Mouse (Mus musculus) forebrain, embryonic 14.5 days (tissue): ENCODE measurements around the gene Gm10295. TPM values are rescaled to one million over a fixed set of nuclear protein-coding genes. Genes with fewer than 3 reads are reported as not detected.

Experiments
- ATAC-seq: fragments of 200-750 bp; cut with Nextera tagmentation; 2 replicates; pipeline ENCODE4 v1.8.0; 2017; ENCODE audit warnings: mild to moderate bottlenecking, moderate library complexity
- DNase-seq: peaks from one replicate; pipeline ENCODE4 v3.0.0-alpha.2; 2015; ENCODE audit warnings: low spot score
- H3K27ac ChIP-seq: fragments of 300-500 bp; sonication (generic); 2 replicates; pipeline ENCODE4 v1.5.1; 2014; ENCODE audit warnings: low read depth, mild to moderate bottlenecking, control low read depth, low read length, moderate library complexity
- H3K27me3 ChIP-seq: fragments of 300-500 bp; sonication (generic); replicated peaks from 2 replicates; pipeline ENCODE4 v1.6.1; 2014; ENCODE audit warnings: low read length, control low read depth, mixed read lengths; ENCODE audit not compliant: control insufficient read depth, insufficient read depth
- H3K36me3 ChIP-seq: fragments of 300-500 bp; sonication (generic); 2 replicates; pipeline ENCODE4 v1.6.1; 2014; ENCODE audit warnings: low read length, control low read depth; ENCODE audit not compliant: control insufficient read depth, insufficient read depth
- H3K4me1 ChIP-seq: fragments of 300-500 bp; sonication (generic); 2 replicates; pipeline ENCODE4 v1.6.1; 2014; ENCODE audit warnings: antibody characterized with exemption, low read length, control low read depth; ENCODE audit not compliant: control insufficient read depth, insufficient read depth
- H3K4me2 ChIP-seq: fragments of 300-500 bp; sonication (generic); 2 replicates; pipeline ENCODE4 v1.6.1; 2014; ENCODE audit warnings: mild to moderate bottlenecking, control low read depth, low read length
- H3K4me3 ChIP-seq: fragments of 300-500 bp; sonication (generic); 2 replicates; pipeline ENCODE4 v1.5.1; 2014; ENCODE audit warnings: low read depth, low read length, control low read depth
- H3K9ac ChIP-seq: fragments of 300-500 bp; sonication (generic); 2 replicates; pipeline ENCODE4 v1.6.1; 2014; ENCODE audit warnings: mild to moderate bottlenecking, low read length, control low read depth, moderate library complexity
- H3K9me3 ChIP-seq: fragments of 300-500 bp; sonication (generic); replicated peaks from 2 replicates; pipeline ENCODE4 v1.6.1; 2016; ENCODE audit warnings: low read length, control low read depth, mixed read lengths; ENCODE audit not compliant: control insufficient read depth
- WGBS: fragments of 180-500 bp; shearing (Covaris S2); extraction: QIAGEN DNeasy Blood & Tissue Kit; methylation state at CpG from one replicate; pipeline ENCODE4 v1.1.7; 2014; 5-methylcytosine and 5-hydroxymethylcytosine counted together
- polyA plus RNA-seq: library from polyadenylated mRNA; unstranded; fragments of >200 nt; fragmentation: Nextera tagmentation; extraction: Ambion mirVana; gene quantifications from 2 replicates; pipeline ENCODE4 v1.2.1, GENCODE M21; 2014

Gm10295 gene
- polyA plus RNA-seq, result not detected in 2 replicates

- no peaks in the 10 kb centered on the region for H3K9me3 ChIP-seq
- no peaks in the 10 kb centered on the region for H3K27me3 ChIP-seq
- H3K9ac ChIP-seq, result no peak within 1 kb of the TSS
- ATAC-seq (no peak), DNase-seq (no peak)
- H3K4me2 ChIP-seq, result no peak within 1 kb of the TSS
- H3K36me3 ChIP-seq, result no peaks in the 10 kb centered on the region
- H3K27ac ChIP-seq, result no peak within 1 kb of the TSS
- 17% methylated on average over 11 of the region's 11 CpGs for WGBS
- H3K4me1 ChIP-seq, result 0 out of 2 replicates have a peak, but pooled peaks cover 3% of the 10 kb centered on the region
- no peak within 1 kb of the TSS for H3K4me3 ChIP-seq
Measured at GRCm38 (mm10) chr7:71351364-71351763, at the start of gene Gm10295. Gene Gm10295, minus strand, starts transcription at chr7:71351485.

DNA sequence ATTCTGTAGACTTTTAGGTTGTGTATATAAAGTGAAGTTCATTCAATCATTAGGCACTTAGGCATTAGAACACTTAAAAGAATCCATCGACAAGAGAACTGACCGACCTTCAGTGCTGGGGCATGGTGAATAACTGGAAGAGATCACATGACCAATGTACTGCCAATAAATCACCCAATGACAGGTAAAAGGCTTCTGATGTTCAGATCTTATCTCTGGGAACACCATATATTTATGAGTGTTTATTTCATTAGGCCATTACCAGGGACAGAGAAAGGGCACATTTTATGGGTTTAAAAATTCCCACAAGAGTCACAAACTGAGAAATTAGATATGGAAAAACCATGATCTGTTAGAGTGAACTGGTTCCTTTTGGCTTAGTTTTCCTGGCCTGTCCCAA lies 49.7 kb upstream of the Gm10295 start:
- Histone ChIP-seq H3K36me3 (no peaks in the 10 kb centered on the region), H3K9ac (no peak overlapping the region), H3K9me3 (no peaks in the 10 kb centered on the region), H3K4me3 (no peak overlapping the region), H3K4me1 (no peaks in the 10 kb centered on the region), H3K4me2 (no peak overlapping the region), H3K27me3 (no peaks in the 10 kb centered on the region), H3K27ac (no peak overlapping the region)
- 93% methylated on average over 2 of the region's 2 CpGs for WGBS
- no peak for ATAC-seq
- DNase-seq, result no peak

DNA sequence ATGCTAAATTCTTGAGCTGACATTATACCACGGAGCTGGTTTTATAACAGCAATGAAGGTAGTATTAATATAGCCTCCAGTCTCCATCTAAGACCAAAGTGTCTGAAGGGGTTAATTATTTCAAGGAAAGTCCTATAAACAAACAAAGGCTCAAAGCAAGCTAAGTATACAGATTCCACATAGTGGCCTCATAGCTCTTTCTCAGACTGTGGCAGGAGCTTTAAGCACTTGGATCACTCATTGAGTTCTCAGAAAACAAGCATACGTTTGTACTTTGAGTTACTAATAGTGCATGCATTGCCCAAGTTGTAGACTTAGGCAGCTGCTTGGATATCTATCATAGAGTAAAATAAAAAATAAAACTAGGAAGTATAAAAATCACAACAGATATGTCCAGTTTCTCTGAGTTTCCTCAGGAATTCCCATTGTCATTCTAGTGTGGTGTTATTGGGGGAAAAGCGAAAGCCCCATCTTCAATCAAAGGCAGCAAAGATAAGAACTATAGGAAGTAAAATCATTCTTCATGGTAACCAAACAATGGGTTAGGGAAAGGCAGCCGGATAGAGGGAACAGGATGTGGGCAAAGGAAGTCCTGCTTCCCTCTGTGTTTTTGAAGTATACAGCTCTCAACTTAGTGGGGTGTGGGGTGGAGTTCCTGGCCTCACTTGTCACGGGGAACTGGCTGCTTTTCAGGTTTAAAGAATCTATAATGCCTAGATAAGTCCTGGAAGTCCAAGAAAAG lies 48.8 kb upstream of the Gm10295 start:
- Histone ChIP-seq H3K27me3 (no peaks in the 10 kb centered on the region), H3K4me1 (no peaks in the 10 kb centered on the region), H3K9me3 (no peaks in the 10 kb centered on the region), H3K4me2 (no peak overlapping the region), H3K36me3 (no peaks in the 10 kb centered on the region), H3K27ac (no peak overlapping the region), H3K9ac (no peak overlapping the region), H3K4me3 (no peak overlapping the region)
- ATAC-seq (no peak), DNase-seq (no peak)
- 77% methylated on average over 5 of the region's 5 CpGs for WGBS

DNA sequence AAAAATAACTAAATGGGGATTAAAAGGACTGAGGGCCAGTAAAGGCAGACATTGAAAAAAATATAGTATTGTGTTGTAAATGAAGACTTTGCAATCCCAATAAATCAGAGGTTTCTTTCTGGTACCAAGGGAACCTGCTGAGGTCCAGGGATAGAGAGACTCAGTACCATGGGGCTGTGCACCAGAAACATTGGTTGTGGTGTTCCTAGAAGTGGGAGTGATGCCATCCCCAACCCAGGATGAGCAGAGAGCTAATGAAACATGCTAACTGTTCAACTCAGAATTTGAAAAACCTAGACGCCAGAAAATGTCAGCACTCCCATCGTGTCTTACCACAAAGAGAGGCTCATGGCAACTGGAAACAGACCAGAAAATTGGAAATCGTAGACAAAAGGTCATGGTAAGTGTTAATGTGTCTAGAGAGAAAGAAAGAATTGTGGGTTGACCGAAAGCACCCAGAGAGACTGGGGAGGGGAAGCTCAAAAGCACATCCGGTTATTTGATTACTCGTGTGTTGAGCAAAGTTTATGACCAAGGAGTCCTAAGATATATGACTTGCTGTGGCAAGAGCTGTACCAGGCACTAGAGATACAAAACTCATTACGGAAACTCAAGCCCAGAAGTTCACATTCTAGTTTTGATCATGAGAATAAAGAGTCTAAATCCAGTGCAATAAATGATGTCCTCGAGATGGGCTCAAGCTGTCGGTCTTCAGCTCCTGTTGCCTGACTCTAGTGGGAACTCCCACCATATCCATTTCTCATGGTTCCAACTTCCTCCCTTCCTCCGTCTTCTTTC lies 47.9 kb upstream of the Gm10295 start:
- H3K9me3 ChIP-seq, result no peaks in the 10 kb centered on the region
- H3K4me3 ChIP-seq, result no peak overlapping the region
- no peaks in the 10 kb centered on the region for H3K27me3 ChIP-seq
- no peaks in the 10 kb centered on the region for H3K4me1 ChIP-seq
- 84% methylated on average over 10 of the region's 10 CpGs for WGBS
- no peak overlapping the region for H3K9ac ChIP-seq
- DNase-seq (no peak), ATAC-seq (no peak)
- H3K36me3 ChIP-seq, result no peaks in the 10 kb centered on the region
- H3K4me2 ChIP-seq, result no peak overlapping the region
- no peak overlapping the region for H3K27ac ChIP-seq

GRCm38 (mm10) chr7:71398389-71398788 lies 47.1 kb upstream of the Gm10295 start:
- Histone ChIP-seq H3K27ac (no peak overlapping the region), H3K4me2 (no peak overlapping the region), H3K4me1 (no peaks in the 10 kb centered on the region), H3K4me3 (no peak overlapping the region), H3K27me3 (no peaks in the 10 kb centered on the region), H3K36me3 (no peaks in the 10 kb centered on the region), H3K9ac (no peak overlapping the region), H3K9me3 (no peaks in the 10 kb centered on the region)
- ATAC-seq (no peak), DNase-seq (no peak)
- 87% methylated on average over 1 of the region's 1 CpGs for WGBS

- Histone ChIP-seq H3K9ac (no peak overlapping the region), H3K4me3 (no peak overlapping the region), H3K27me3 (peaks cover 11% of the 10 kb centered on the region; the same call in 1 of the 2 replicates), H3K4me2 (no peak overlapping the region), H3K27ac (no peak overlapping the region), H3K4me1 (no peaks in the 10 kb centered on the region), H3K36me3 (no peaks in the 10 kb centered on the region), H3K9me3 (no peaks in the 10 kb centered on the region)
- DNase-seq (no peak), ATAC-seq (no peak)
- WGBS, result 56% methylated on average over 4 of the region's 4 CpGs
Measured at GRCm38 (mm10) chr7:71392795-71393341, 41.6 kb upstream of the Gm10295 start.

- H3K27me3 ChIP-seq, result peaks cover 20% of the 10 kb centered on the region; the same call in 1 of the 2 replicates
- WGBS, result 80% methylated on average over 5 of the region's 5 CpGs
- H3K4me3 ChIP-seq, result no peak overlapping the region
- DNase-seq (no peak), ATAC-seq (no peak)
- H3K4me2 ChIP-seq, result no peak overlapping the region
- H3K9me3 ChIP-seq, result no peaks in the 10 kb centered on the region
- no peaks in the 10 kb centered on the region for H3K4me1 ChIP-seq
- no peak overlapping the region for H3K27ac ChIP-seq
- H3K36me3 ChIP-seq, result no peaks in the 10 kb centered on the region
- no peak overlapping the region for H3K9ac ChIP-seq
Measured at GRCm38 (mm10) chr7:71391333-71391732, 40.0 kb upstream of the Gm10295 start.

DNA sequence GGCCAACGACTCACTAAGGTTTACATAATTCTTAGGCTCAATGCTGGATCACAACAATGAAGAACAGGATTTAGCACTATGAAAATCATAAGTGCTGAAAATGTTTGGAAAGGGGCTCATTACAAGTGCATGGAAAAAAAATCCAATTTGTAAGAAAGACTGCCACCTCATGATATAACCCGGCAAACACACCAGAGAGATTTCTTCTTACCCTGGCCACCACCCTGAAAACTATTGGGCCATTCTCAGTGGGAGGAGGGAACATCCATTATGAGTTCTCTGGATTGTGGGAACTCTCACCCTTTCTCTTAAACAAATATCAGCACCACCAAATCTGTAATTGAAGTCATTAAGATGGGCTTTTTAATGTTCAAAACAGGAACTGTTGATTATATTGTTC lies 39.0 kb upstream of the Gm10295 start:
- no peak for ATAC-seq
- H3K36me3 ChIP-seq, result no peaks in the 10 kb centered on the region

More for the DNA sequence above, 39.0 kb upstream of the Gm10295 start:
- H3K4me1 ChIP-seq, result peaks cover 4% of the 10 kb centered on the region; the same call in 1 of the 2 replicates
- 81% methylated on average over 2 of the region's 2 CpGs for WGBS
- DNase-seq, result no peak
- H3K27ac ChIP-seq, result no peak overlapping the region
- no peak overlapping the region for H3K9ac ChIP-seq
- H3K27me3 ChIP-seq, result peaks cover 29% of the 10 kb centered on the region
- no peak overlapping the region for H3K4me2 ChIP-seq
- H3K9me3 ChIP-seq, result no peaks in the 10 kb centered on the region
- H3K4me3 ChIP-seq, result no peak overlapping the region
